ENCODE assay signal across 16 mouse cellular contexts in the genomic region with DNA sequence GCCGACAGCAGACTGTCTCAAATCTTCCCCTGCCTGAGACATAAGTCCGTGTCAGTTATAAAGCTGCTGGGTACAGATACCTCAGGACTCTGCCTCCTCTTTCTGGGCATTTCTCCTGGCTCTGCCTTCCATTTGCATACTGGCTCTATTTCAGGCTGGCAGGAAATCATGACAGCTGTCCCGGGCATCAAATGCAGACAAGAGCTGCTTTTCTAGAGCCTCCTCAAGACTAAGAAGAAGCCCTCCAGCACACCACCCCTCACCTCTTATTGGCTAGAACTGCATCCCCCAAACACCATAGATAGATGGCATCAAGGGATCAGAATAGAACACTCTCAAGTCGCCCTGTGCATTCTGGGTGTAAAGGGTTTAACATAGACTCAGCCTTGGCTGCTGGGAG. TPM values are rescaled to one million over a fixed set of nuclear protein-coding genes. Genes with fewer than 3 reads are reported as not detected.
DNase-seq lines count a peak whose midpoint lies in the region; ATAC-seq and TF ChIP-seq lines count a peak whose summit lies in the region.
"Had no signal": no experiment of that assay in that cellular context is flagged by ENCODE, and none has a peak within 500 bp of the region (broad histone marks: within the 10 kb centered on the region; RNA-seq: fewer than 3 reads in every experiment).

No protein-coding gene starts in this region.

- no peaks in the 10 kb centered on the region for H3K36me3 ChIP-seq in forebrain, embryonic 16.5 days (ENCODE audit: control insufficient read depth, insufficient read depth)
- H3K36me3 ChIP-seq in forebrain, embryonic 12.5 days (replicated peaks) = no peaks in the 10 kb centered on the region
- no peaks in the 10 kb centered on the region for H3K36me3 ChIP-seq in midbrain, postnatal 0 days (ENCODE audit: insufficient read depth, low read length)
- H3K36me3 ChIP-seq in midbrain, embryonic 15.5 days (replicated peaks) = no peaks in the 10 kb centered on the region
- H3K36me3 ChIP-seq in limb, embryonic 10.5 days = no peaks in the 10 kb centered on the region
- H3K36me3 ChIP-seq: embryonic facial prominence, embryonic 15.5 days had no signal

- intact Hi-C loops in left cerebral cortex, postnatal 25 days (cut with DNase I) = loop anchor here (5.0 kb wide), 2 partner anchors 78 to 168 kb away; no protein-coding TSS in a partner anchor

- H3K4me2 ChIP-seq in forebrain, embryonic 16.5 days (ENCODE audit: low read length) = no peak overlapping the region
- H3K4me2 ChIP-seq in forebrain, embryonic 12.5 days = no peak overlapping the region
- no peak overlapping the region for H3K4me2 ChIP-seq in midbrain, postnatal 0 days (ENCODE audit: low read depth, low read length, poor library complexity, severe bottlenecking)
- no peak overlapping the region for H3K4me2 ChIP-seq in midbrain, embryonic 15.5 days
- H3K4me2 ChIP-seq: embryonic facial prominence, embryonic 15.5 days; heart, embryonic 11.5 days had no signal

- H3K27ac ChIP-seq in forebrain, embryonic 16.5 days (ENCODE audit: low read length) = peak overlapping the region; percentile 13; the same call in 1 of the 2 replicates
- no peak overlapping the region for H3K27ac ChIP-seq in forebrain, embryonic 12.5 days
- H3K27ac ChIP-seq in midbrain, postnatal 0 days (ENCODE audit: low read depth, low read length) = no peak overlapping the region
- H3K27ac ChIP-seq in midbrain, embryonic 15.5 days = no peak overlapping the region
- no peak overlapping the region for H3K27ac ChIP-seq in limb, embryonic 10.5 days
- H3K27ac ChIP-seq: embryonic facial prominence, embryonic 15.5 days; liver, embryonic 14.5 days had no signal

- H3K9ac ChIP-seq in forebrain, embryonic 16.5 days (replicated peaks; ENCODE audit: low read depth, low read length) = no peak overlapping the region
- no peak overlapping the region for H3K9ac ChIP-seq in forebrain, embryonic 12.5 days
- no peak overlapping the region for H3K9ac ChIP-seq in midbrain, postnatal 0 days (replicated peaks; ENCODE audit: low read length, poor library complexity, severe bottlenecking)
- no peak overlapping the region for H3K9ac ChIP-seq in midbrain, embryonic 15.5 days
- H3K9ac ChIP-seq: embryonic facial prominence, embryonic 15.5 days; liver, embryonic 14.5 days had no signal

- no peak for TF ChIP-seq CTCF in midbrain, postnatal 0 days (IDR thresholded peaks at IDR 0.05)

- peaks cover 14% of the 10 kb centered on the region for H3K4me1 ChIP-seq in forebrain, embryonic 16.5 days (replicated peaks; ENCODE audit: control insufficient read depth, insufficient read depth, low read length)
- no peaks in the 10 kb centered on the region for H3K4me1 ChIP-seq in forebrain, embryonic 12.5 days
- H3K4me1 ChIP-seq in midbrain, postnatal 0 days (ENCODE audit: insufficient read depth, low read length) = no peaks in the 10 kb centered on the region
- no peaks in the 10 kb centered on the region; the same call in 1 of the 2 replicates for H3K4me1 ChIP-seq in midbrain, embryonic 15.5 days
- no peaks in the 10 kb centered on the region for H3K4me1 ChIP-seq in limb, embryonic 10.5 days

- no peaks in the 10 kb centered on the region for H3K27me3 ChIP-seq in forebrain, embryonic 16.5 days (replicated peaks; ENCODE audit: control insufficient read depth, insufficient read depth, low read length)
- H3K27me3 ChIP-seq in forebrain, embryonic 12.5 days = no peaks in the 10 kb centered on the region
- no peaks in the 10 kb centered on the region for H3K27me3 ChIP-seq in midbrain, postnatal 0 days (ENCODE audit: insufficient read depth, low read length)
- no peaks in the 10 kb centered on the region for H3K27me3 ChIP-seq in midbrain, embryonic 15.5 days (replicated peaks)
- H3K27me3 ChIP-seq in limb, embryonic 10.5 days (ENCODE audit: low read depth, poor library complexity, severe bottlenecking) = no peaks in the 10 kb centered on the region
- H3K27me3 ChIP-seq: embryonic facial prominence, embryonic 15.5 days had no signal

- DNase-seq in midbrain, postnatal 0 days (ENCODE audit: low spot score) = peak; percentile 6
- DNase-seq in left cerebral cortex, postnatal 25 days (ENCODE audit: low spot score in 2 of 2) = peak; percentile 21 to 87
- DNase-seq in skeletal muscle tissue, adult 2 months (ENCODE audit: low read depth, low spot score) = peak; percentile 57
- DNase-seq in limb, embryonic 10.5 days (ENCODE audit: low spot score) = no peak
- no peak for DNase-seq in heart, adult 11 months
- DNase-seq: cerebellum, adult 11-12 months; kidney, adult 9 months; lung, postnatal 10 days; thymus, adult 18-20 months had no signal

- H3K9me3 ChIP-seq in forebrain, embryonic 16.5 days (ENCODE audit: control insufficient read depth, low read length) = no peaks in the 10 kb centered on the region
- no peaks in the 10 kb centered on the region for H3K9me3 ChIP-seq in forebrain, embryonic 12.5 days
- H3K9me3 ChIP-seq in midbrain, postnatal 0 days (ENCODE audit: low read length) = no peaks in the 10 kb centered on the region
- no peaks in the 10 kb centered on the region for H3K9me3 ChIP-seq in midbrain, embryonic 15.5 days
- no peaks in the 10 kb centered on the region for H3K9me3 ChIP-seq in limb, embryonic 10.5 days (replicated peaks)
- H3K9me3 ChIP-seq: embryonic facial prominence, embryonic 15.5 days had no signal

- WGBS in forebrain, embryonic 16.5 days = 55% methylated on average over 4 of the region's 4 CpGs
- 75% methylated on average over 4 of the region's 4 CpGs for WGBS in forebrain, embryonic 12.5 days
- WGBS in midbrain, postnatal 0 days = 63% methylated on average over 4 of the region's 4 CpGs
- 70% methylated on average over 4 of the region's 4 CpGs for WGBS in midbrain, embryonic 15.5 days
- 80% methylated on average over 4 of the region's 4 CpGs for WGBS in limb, embryonic 10.5 days

- no peak overlapping the region for H3K4me3 ChIP-seq in forebrain, embryonic 16.5 days (replicated peaks; ENCODE audit: low read length)
- H3K4me3 ChIP-seq in forebrain, embryonic 12.5 days (replicated peaks) = no peak overlapping the region
- no peak overlapping the region for H3K4me3 ChIP-seq in midbrain, postnatal 0 days (ENCODE audit: low read depth, low read length)
- H3K4me3 ChIP-seq in midbrain, embryonic 15.5 days = no peak overlapping the region
- no peak overlapping the region for H3K4me3 ChIP-seq in limb, embryonic 10.5 days
- H3K4me3 ChIP-seq: embryonic facial prominence, embryonic 15.5 days; megakaryocyte, embryonic 14.5 days had no signal

- peak; percentile 49; the same call in 1 of the 2 replicates for ATAC-seq in forebrain, embryonic 16.5 days
- no peak for ATAC-seq in forebrain, embryonic 12.5 days (ENCODE audit: low FRiP score)
- ATAC-seq in midbrain, postnatal 0 days (ENCODE audit: low FRiP score) = no peak
- no peak for ATAC-seq in midbrain, embryonic 15.5 days (replicated peaks)

RNA-seq across cellular contexts. Expression of a gene that starts 24.2 kb away (rescaled TPM):
- polyA plus RNA-seq in forebrain, embryonic 16.5 days (2015; fragmentation: Nextera tagmentation; extraction: Ambion mirVana) = 12.2 and 12.4 TPM in 2 replicates
- polyA plus RNA-seq in forebrain, embryonic 12.5 days (2016; fragmentation: Nextera tagmentation; extraction: Ambion mirVana) = 16.4 and 16.7 TPM in 2 replicates
- total RNA-seq in midbrain, postnatal 0 days (2014; rRNA removed) = 28.0 and 33.7 TPM in 2 replicates
- polyA plus RNA-seq in midbrain, postnatal 0 days (2015; fragmentation: Nextera tagmentation; extraction: Ambion mirVana) = 6.9 and 7.3 TPM in 2 replicates
- polyA plus RNA-seq in midbrain, embryonic 15.5 days (2015; fragmentation: Nextera tagmentation; extraction: Ambion mirVana) = 9.5 and 10.3 TPM in 2 replicates
- total RNA-seq in left cerebral cortex, postnatal 25 days (2021) = 10 to 100 TPM; 49.3 to 56.8 TPM
- polyA plus RNA-seq in limb, embryonic 10.5 days (2016; fragmentation: Nextera tagmentation; extraction: Ambion mirVana) = 8.5 and 10.1 TPM in 2 replicates

Comparison
In these comparisons a context has a peak if more than half of its experiments do, and no peak if none do; other contexts are left out.
1. DNase-seq: peak in midbrain, postnatal 0 days (single experiment), left cerebral cortex, postnatal 25 days (2 of 2) and skeletal muscle tissue, adult 2 months (single experiment); none in limb, embryonic 10.5 days (single experiment) and heart, adult 11 months (single experiment).